Mouse (Mus musculus): ENCODE results near the gene Mfn1.

GRCm38 (mm10) chr3:32494387-32495087, 34.7 kb upstream of the Mfn1 start:
- TF ChIP-seq POLR2A (IDR thresholded peaks at IDR 0.05; ENCODE audit: borderline replicate concordance, extremely low read depth, low read depth, low read length) (no peak), CTCF (IDR thresholded peaks at IDR 0.05; ENCODE audit: insufficient read depth, low read length) (no peak)
